Mouse (Mus musculus): ENCODE results near the gene Olfr139. TPM values are rescaled to one million over a fixed set of nuclear protein-coding genes. Genes with fewer than 3 reads are reported as not detected.

Gene Olfr139
- not detected in 2 replicates for polyA plus RNA-seq (2015; fragmentation: Nextera tagmentation; extraction: Ambion mirVana)

- H3K4me2 ChIP-seq (ENCODE audit: low read depth, low read length) = no peak within 1 kb of the TSS
- WGBS (ENCODE audit: insufficient replicate concordance) = 53% methylated on average over 2 of the region's 2 CpGs
Observed at GRCm38 (mm10) chr11:74056451-74056850, at the start of gene Olfr139, which contains the start of gene Olfr399. Gene Olfr139, minus strand, starts transcription at chr11:74056551. Gene Olfr399, minus strand, starts transcription at chr11:74056615.

GRCm38 (mm10) chr11:74105066-74105465 lies 48.7 kb upstream of the Olfr139 start:
- Histone ChIP-seq H3K9ac (ENCODE audit: low read depth, low read length) (no peak overlapping the region), H3K27me3 (ENCODE audit: control insufficient read depth, insufficient read depth, low read depth, low read length) (no peaks in the 10 kb centered on the region), H3K4me3 (ENCODE audit: low read depth, low read length) (no peak overlapping the region), H3K9me3 (replicated peaks; ENCODE audit: control insufficient read depth, low read length) (no peaks in the 10 kb centered on the region; the same call in 1 of the 2 replicates), H3K27ac (ENCODE audit: low read length) (no peak overlapping the region), H3K4me1 (ENCODE audit: control insufficient read depth, low read depth, low read length) (no peaks in the 10 kb centered on the region), H3K36me3 (ENCODE audit: control insufficient read depth, insufficient read depth) (no peaks in the 10 kb centered on the region), H3K4me2 (ENCODE audit: low read depth, low read length) (no peak overlapping the region)
- no peak for ATAC-seq (ENCODE audit: low read depth)
- 12% methylated on average over 5 of the region's 5 CpGs for WGBS (ENCODE audit: insufficient replicate concordance)

More at GRCm38 (mm10) chr11:74056451-74056850, at the start of gene Olfr139, which contains the start of gene Olfr399:
- H3K9me3 ChIP-seq (replicated peaks; ENCODE audit: control insufficient read depth, low read length) = no peaks in the 10 kb centered on the region
- no peak within 1 kb of the TSS for H3K9ac ChIP-seq (ENCODE audit: low read depth, low read length)
- no peaks in the 10 kb centered on the region for H3K27me3 ChIP-seq (ENCODE audit: control insufficient read depth, insufficient read depth, low read depth, low read length)
- H3K27ac ChIP-seq (ENCODE audit: low read length) = no peak within 1 kb of the TSS
- ATAC-seq (ENCODE audit: low read depth) = no peak
- no peaks in the 10 kb centered on the region for H3K36me3 ChIP-seq (ENCODE audit: control insufficient read depth, insufficient read depth)
- H3K4me1 ChIP-seq (ENCODE audit: control insufficient read depth, low read depth, low read length) = no peaks in the 10 kb centered on the region
- H3K4me3 ChIP-seq (ENCODE audit: low read depth, low read length) = no peak within 1 kb of the TSS

GRCm38 (mm10) chr11:74101507-74101906 lies 45.2 kb upstream of the Olfr139 start:
- 31% methylated on average over 2 of the region's 2 CpGs for WGBS (ENCODE audit: insufficient replicate concordance)
- H3K4me3 ChIP-seq (ENCODE audit: low read depth, low read length) = no peak overlapping the region
- H3K4me2 ChIP-seq (ENCODE audit: low read depth, low read length) = no peak overlapping the region

GRCm38 (mm10) chr11:74100724-74101123 lies 44.4 kb upstream of the Olfr139 start:
- Histone ChIP-seq H3K4me2 (ENCODE audit: low read depth, low read length) (no peak overlapping the region), H3K27ac (ENCODE audit: low read length) (no peak overlapping the region), H3K9ac (ENCODE audit: low read depth, low read length) (no peak overlapping the region), H3K27me3 (ENCODE audit: control insufficient read depth, insufficient read depth, low read depth, low read length) (no peaks in the 10 kb centered on the region), H3K4me1 (ENCODE audit: control insufficient read depth, low read depth, low read length) (no peaks in the 10 kb centered on the region), H3K36me3 (ENCODE audit: control insufficient read depth, insufficient read depth) (no peaks in the 10 kb centered on the region), H3K4me3 (ENCODE audit: low read depth, low read length) (no peak overlapping the region), H3K9me3 (replicated peaks; ENCODE audit: control insufficient read depth, low read length) (no peaks in the 10 kb centered on the region; the same call in 1 of the 2 replicates)
- no peak for ATAC-seq (ENCODE audit: low read depth)
- WGBS (ENCODE audit: insufficient replicate concordance) = 33% methylated on average over 2 of the region's 2 CpGs

More at GRCm38 (mm10) chr11:74101507-74101906, 45.2 kb upstream of the Olfr139 start:
- Histone ChIP-seq H3K27me3 (ENCODE audit: control insufficient read depth, insufficient read depth, low read depth, low read length) (no peaks in the 10 kb centered on the region), H3K36me3 (ENCODE audit: control insufficient read depth, insufficient read depth) (no peaks in the 10 kb centered on the region), H3K27ac (ENCODE audit: low read length) (no peak overlapping the region), H3K4me1 (ENCODE audit: control insufficient read depth, low read depth, low read length) (no peaks in the 10 kb centered on the region), H3K9ac (ENCODE audit: low read depth, low read length) (no peak overlapping the region), H3K9me3 (replicated peaks; ENCODE audit: control insufficient read depth, low read length) (no peaks in the 10 kb centered on the region; the same call in 1 of the 2 replicates)
- no peak for ATAC-seq (ENCODE audit: low read depth)

GRCm38 (mm10) chr11:74069655-74070054 lies 13.3 kb upstream of the Olfr139 start, which contains the start of gene Zfp616:
Gene Zfp616, plus strand, starts transcription at chr11:74069955.
- Histone ChIP-seq H3K27me3 (ENCODE audit: control insufficient read depth, insufficient read depth, low read depth, low read length) (no peaks in the 10 kb centered on the region), H3K4me2 (ENCODE audit: low read depth, low read length) (no peak within 1 kb of the TSS), H3K27ac (ENCODE audit: low read length) (no peak within 1 kb of the TSS), H3K9me3 (replicated peaks; ENCODE audit: control insufficient read depth, low read length) (no peaks in the 10 kb centered on the region), H3K4me3 (ENCODE audit: low read depth, low read length) (no peak within 1 kb of the TSS), H3K9ac (ENCODE audit: low read depth, low read length) (no peak within 1 kb of the TSS), H3K4me1 (ENCODE audit: control insufficient read depth, low read depth, low read length) (no peaks in the 10 kb centered on the region), H3K36me3 (ENCODE audit: control insufficient read depth, insufficient read depth) (no peaks in the 10 kb centered on the region)
- no peak for ATAC-seq (ENCODE audit: low read depth)
- 74% methylated on average over 1 of the region's 1 CpGs for WGBS (ENCODE audit: insufficient replicate concordance)

DNA sequence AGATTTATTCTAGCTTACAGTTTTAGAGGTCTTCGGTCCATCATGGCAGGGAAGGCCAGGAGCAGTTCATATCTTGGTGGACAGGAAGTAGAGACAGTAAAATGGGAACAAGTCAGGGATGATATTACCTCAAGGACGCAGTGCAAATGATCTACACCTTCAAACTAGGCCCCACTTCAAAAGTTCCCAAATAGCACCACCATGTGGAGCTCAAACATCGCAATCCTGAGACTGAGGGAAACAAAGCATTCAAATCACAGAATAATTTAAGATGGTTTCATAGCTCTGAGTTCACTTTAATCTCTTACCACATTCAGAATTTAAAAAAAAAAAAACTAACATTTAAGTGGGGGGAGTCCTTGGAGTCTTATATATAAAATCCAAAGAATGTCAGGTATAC lies 5.0 kb downstream of the Olfr139 start:
- Histone ChIP-seq H3K9ac (ENCODE audit: low read depth, low read length) (no peak overlapping the region), H3K4me3 (ENCODE audit: low read depth, low read length) (no peak overlapping the region), H3K4me1 (ENCODE audit: control insufficient read depth, low read depth, low read length) (no peaks in the 10 kb centered on the region), H3K27ac (ENCODE audit: low read length) (no peak overlapping the region), H3K27me3 (ENCODE audit: control insufficient read depth, insufficient read depth, low read depth, low read length) (no peaks in the 10 kb centered on the region), H3K4me2 (ENCODE audit: low read depth, low read length) (no peak overlapping the region), H3K9me3 (replicated peaks; ENCODE audit: control insufficient read depth, low read length) (no peaks in the 10 kb centered on the region), H3K36me3 (ENCODE audit: control insufficient read depth, insufficient read depth) (no peaks in the 10 kb centered on the region)
- no peak for ATAC-seq (ENCODE audit: low read depth)
- 44% methylated on average over 3 of the region's 3 CpGs for WGBS (ENCODE audit: insufficient replicate concordance)

Other genes with a start within 250 kb of the Olfr139 start
- not detected in 2 replicates for gene Olfr392, start 239.5 kb downstream of the Olfr139 start, polyA plus RNA-seq (2015; fragmentation: Nextera tagmentation; extraction: Ambion mirVana)
- gene Olfr393, start 205.1 kb downstream of the Olfr139 start, polyA plus RNA-seq (2015; fragmentation: Nextera tagmentation; extraction: Ambion mirVana) = not detected in 2 replicates
- gene Olfr394, start 165.8 kb downstream of the Olfr139 start, polyA plus RNA-seq (2015; fragmentation: Nextera tagmentation; extraction: Ambion mirVana) = not detected in 2 replicates
- gene Olfr395, start 147.3 kb downstream of the Olfr139 start, polyA plus RNA-seq (2015; fragmentation: Nextera tagmentation; extraction: Ambion mirVana) = not detected in 2 replicates
- gene Olfr23, start 119.9 kb downstream of the Olfr139 start, polyA plus RNA-seq (2015; fragmentation: Nextera tagmentation; extraction: Ambion mirVana) = not detected in 2 replicates
- not detected in 2 replicates for gene Olfr397, start 95.7 kb downstream of the Olfr139 start, polyA plus RNA-seq (2015; fragmentation: Nextera tagmentation; extraction: Ambion mirVana)
- gene Olfr398, start 66.1 kb downstream of the Olfr139 start, polyA plus RNA-seq (2015; fragmentation: Nextera tagmentation; extraction: Ambion mirVana) = not detected in 2 replicates
- gene Olfr399, start 64 bp upstream of the Olfr139 start, polyA plus RNA-seq (2015; fragmentation: Nextera tagmentation; extraction: Ambion mirVana) = not detected in 2 replicates
- gene Zfp616, start 13.4 kb upstream of the Olfr139 start, polyA plus RNA-seq (2015; fragmentation: Nextera tagmentation; extraction: Ambion mirVana) = not detected in 2 replicates
- gene Olfr401, start 57.2 kb upstream of the Olfr139 start, polyA plus RNA-seq (2015; fragmentation: Nextera tagmentation; extraction: Ambion mirVana) = not detected in 2 replicates
- gene Olfr402, start 97.0 kb upstream of the Olfr139 start, polyA plus RNA-seq (2015; fragmentation: Nextera tagmentation; extraction: Ambion mirVana) = not detected in 2 replicates
- not detected in 2 replicates for gene Olfr403, start 129.7 kb upstream of the Olfr139 start, polyA plus RNA-seq (2015; fragmentation: Nextera tagmentation; extraction: Ambion mirVana)
- not detected in 2 replicates for gene Olfr43, start 154.8 kb upstream of the Olfr139 start, polyA plus RNA-seq (2015; fragmentation: Nextera tagmentation; extraction: Ambion mirVana)
- not detected in 2 replicates for gene Olfr406, start 203.3 kb upstream of the Olfr139 start, polyA plus RNA-seq (2015; fragmentation: Nextera tagmentation; extraction: Ambion mirVana)
- gene Olfr59, start 227.2 kb upstream of the Olfr139 start, polyA plus RNA-seq (2015; fragmentation: Nextera tagmentation; extraction: Ambion mirVana) = not detected in 2 replicates

Data from liver, embryonic 16.5 days (tissue).